25 mouse cellular contexts compared by ENCODE assay signal in the genomic region with DNA sequence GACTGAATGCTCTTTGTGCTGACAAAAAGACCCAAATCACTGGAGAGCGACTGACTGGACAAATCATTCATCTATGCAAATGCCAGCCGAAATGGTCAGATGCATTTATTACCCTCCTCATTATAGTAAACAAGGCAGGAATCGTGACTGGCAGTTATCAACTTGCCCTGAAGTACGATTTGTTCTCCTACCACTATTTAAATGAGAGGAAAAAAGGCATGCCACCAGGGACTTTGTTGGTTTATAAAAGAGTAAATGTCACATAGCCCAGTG. TPM values are rescaled to one million over a fixed set of nuclear protein-coding genes. Genes with fewer than 3 reads are reported as not detected.
DNase-seq lines count a peak whose midpoint lies in the region; ATAC-seq and TF ChIP-seq lines count a peak whose summit lies in the region.
"Had no signal": no experiment of that assay in that cellular context is flagged by ENCODE, and none has a peak within 500 bp of the region (broad histone marks: within the 10 kb centered on the region; RNA-seq: fewer than 3 reads in every experiment).

No protein-coding gene starts in this region.

- 40% methylated on average over 4 of the region's 4 CpGs for WGBS in hindbrain, embryonic 10.5 days
- 12% methylated on average over 4 of the region's 4 CpGs for WGBS in hindbrain, postnatal 0 days
- WGBS in forebrain, embryonic 14.5 days = 7% methylated on average over 4 of the region's 4 CpGs
- WGBS in hindbrain, embryonic 14.5 days = 14% methylated on average over 4 of the region's 4 CpGs
- WGBS in midbrain, postnatal 0 days = 19% methylated on average over 4 of the region's 4 CpGs

- H3K27ac ChIP-seq in hindbrain, embryonic 10.5 days = peak overlapping the region; percentile 53; the same call in 1 of the 2 replicates
- no peak overlapping the region for H3K27ac ChIP-seq in hindbrain, postnatal 0 days
- no peak overlapping the region for H3K27ac ChIP-seq in forebrain, embryonic 14.5 days (ENCODE audit: low read depth, low read length)
- H3K27ac ChIP-seq in hindbrain, embryonic 14.5 days = no peak overlapping the region
- H3K27ac ChIP-seq in midbrain, postnatal 0 days (ENCODE audit: low read depth, low read length) = no peak overlapping the region
- H3K27ac ChIP-seq: embryonic facial prominence, embryonic 12.5 days; heart, adult 2 months; intestine, embryonic 15.5 days; left cerebral cortex, adult 2 months had no signal

- H3K4me1 ChIP-seq in hindbrain, embryonic 10.5 days (replicated peaks) = peaks cover 11% of the 10 kb centered on the region
- H3K4me1 ChIP-seq in hindbrain, postnatal 0 days (ENCODE audit: insufficient read depth, low read length) = peaks cover 5% of the 10 kb centered on the region; the same call in 1 of the 2 replicates
- peaks cover 7% of the 10 kb centered on the region; the same call in 1 of the 2 replicates for H3K4me1 ChIP-seq in forebrain, embryonic 14.5 days (ENCODE audit: control insufficient read depth, insufficient read depth, low read length)
- peaks cover 13% of the 10 kb centered on the region; the same call in 1 of the 2 replicates for H3K4me1 ChIP-seq in hindbrain, embryonic 14.5 days (replicated peaks; ENCODE audit: control insufficient read depth, insufficient read depth, low read length)
- no peaks in the 10 kb centered on the region for H3K4me1 ChIP-seq in midbrain, postnatal 0 days (ENCODE audit: insufficient read depth, low read length)
- H3K4me1 ChIP-seq: embryonic facial prominence, embryonic 12.5 days; intestine, embryonic 15.5 days; megakaryocyte, embryonic 14.5 days had no signal

- ATAC-seq in hindbrain, postnatal 0 days = no peak
- peak; percentile 85 for ATAC-seq in forebrain, embryonic 14.5 days
- ATAC-seq in hindbrain, embryonic 14.5 days (ENCODE audit: low FRiP score) = peak; percentile 46; the same call in 1 of the 2 replicates
- ATAC-seq in midbrain, postnatal 0 days (ENCODE audit: low FRiP score) = no peak
- ATAC-seq: intestine, embryonic 15.5 days had no signal

- DNase-seq in hindbrain, embryonic 10.5 days (ENCODE audit: low spot score) = no peak
- no peak for DNase-seq in hindbrain, postnatal 0 days (ENCODE audit: low spot score)
- no peak for DNase-seq in forebrain, embryonic 14.5 days (ENCODE audit: low spot score)
- DNase-seq in hindbrain, embryonic 14.5 days (ENCODE audit: low spot score) = no peak
- DNase-seq in midbrain, postnatal 0 days (ENCODE audit: low spot score) = peak; percentile 4
- DNase-seq in cerebellum, postnatal 25 days = no peak
- DNase-seq in cerebellum, adult 8-10 months = no peak
- DNase-seq: adrenal gland, postnatal 25 days; cerebellum, adult 11-12 months; cerebellum, postnatal 36 days; gastrocnemius, postnatal 14 days; heart, adult 2 months; heart, postnatal 4 days; kidney, postnatal 4 days; left cerebral cortex, postnatal 4 days; liver; lung, postnatal 10 days; right cerebral cortex, adult 18-20 months; thymus, postnatal 36 days had no signal

- TF ChIP-seq CTCF in hindbrain, postnatal 0 days (IDR thresholded peaks at IDR 0.05; ENCODE audit: low read depth) = no peak
- TF ChIP-seq CTCF in midbrain, postnatal 0 days (IDR thresholded peaks at IDR 0.05) = no peak

- H3K36me3 ChIP-seq in hindbrain, embryonic 10.5 days = no peaks in the 10 kb centered on the region
- H3K36me3 ChIP-seq in hindbrain, postnatal 0 days (ENCODE audit: insufficient read depth, low read length) = no peaks in the 10 kb centered on the region
- no peaks in the 10 kb centered on the region for H3K36me3 ChIP-seq in forebrain, embryonic 14.5 days (ENCODE audit: control insufficient read depth, insufficient read depth, low read length)
- H3K36me3 ChIP-seq in hindbrain, embryonic 14.5 days (replicated peaks; ENCODE audit: control insufficient read depth, insufficient read depth) = no peaks in the 10 kb centered on the region
- no peaks in the 10 kb centered on the region for H3K36me3 ChIP-seq in midbrain, postnatal 0 days (ENCODE audit: insufficient read depth, low read length)
- H3K36me3 ChIP-seq: embryonic facial prominence, embryonic 12.5 days; intestine, embryonic 15.5 days had no signal

- H3K4me2 ChIP-seq in hindbrain, postnatal 0 days (ENCODE audit: low read depth, low read length) = no peak overlapping the region
- no peak overlapping the region for H3K4me2 ChIP-seq in forebrain, embryonic 14.5 days (ENCODE audit: low read length)
- H3K4me2 ChIP-seq in hindbrain, embryonic 14.5 days (replicated peaks) = no peak overlapping the region
- H3K4me2 ChIP-seq in midbrain, postnatal 0 days (ENCODE audit: low read depth, low read length, poor library complexity, severe bottlenecking) = no peak overlapping the region
- H3K4me2 ChIP-seq: embryonic facial prominence, embryonic 12.5 days; intestine, embryonic 15.5 days had no signal

- no peaks in the 10 kb centered on the region for H3K9me3 ChIP-seq in hindbrain, embryonic 10.5 days
- no peaks in the 10 kb centered on the region for H3K9me3 ChIP-seq in hindbrain, postnatal 0 days (ENCODE audit: low read length)
- peaks cover 7% of the 10 kb centered on the region; the same call in 1 of the 2 replicates for H3K9me3 ChIP-seq in forebrain, embryonic 14.5 days (replicated peaks; ENCODE audit: control insufficient read depth, low read length)
- H3K9me3 ChIP-seq in hindbrain, embryonic 14.5 days (ENCODE audit: control insufficient read depth, low read length) = peaks cover 13% of the 10 kb centered on the region
- H3K9me3 ChIP-seq in midbrain, postnatal 0 days (ENCODE audit: low read length) = 0 out of 2 replicates have a peak, but pooled peaks cover 5% of the 10 kb centered on the region
- H3K9me3 ChIP-seq: intestine, embryonic 15.5 days; megakaryocyte, embryonic 14.5 days had no signal

- no peak overlapping the region for H3K4me3 ChIP-seq in hindbrain, embryonic 10.5 days
- no peak overlapping the region for H3K4me3 ChIP-seq in hindbrain, postnatal 0 days (ENCODE audit: low read length)
- H3K4me3 ChIP-seq in forebrain, embryonic 14.5 days (ENCODE audit: low read depth, low read length) = no peak overlapping the region
- H3K4me3 ChIP-seq in hindbrain, embryonic 14.5 days (replicated peaks; ENCODE audit: low read length) = no peak overlapping the region
- H3K4me3 ChIP-seq in midbrain, postnatal 0 days (ENCODE audit: low read depth, low read length) = no peak overlapping the region
- H3K4me3 ChIP-seq: embryonic facial prominence, embryonic 12.5 days; erythroblast, embryonic 14.5 days; heart, adult 2 months; intestine, embryonic 15.5 days; left cerebral cortex, adult 2 months; megakaryocyte, embryonic 14.5 days had no signal

- no peaks in the 10 kb centered on the region for H3K27me3 ChIP-seq in hindbrain, embryonic 10.5 days (ENCODE audit: insufficient read depth, poor library complexity, severe bottlenecking)
- no peaks in the 10 kb centered on the region for H3K27me3 ChIP-seq in hindbrain, postnatal 0 days (ENCODE audit: insufficient read depth, low read length)
- H3K27me3 ChIP-seq in forebrain, embryonic 14.5 days (replicated peaks; ENCODE audit: control insufficient read depth, insufficient read depth, low read length) = no peaks in the 10 kb centered on the region
- no peaks in the 10 kb centered on the region for H3K27me3 ChIP-seq in hindbrain, embryonic 14.5 days (ENCODE audit: control insufficient read depth, insufficient read depth, low read length)
- no peaks in the 10 kb centered on the region for H3K27me3 ChIP-seq in midbrain, postnatal 0 days (ENCODE audit: insufficient read depth, low read length)
- H3K27me3 ChIP-seq: CH12.LX; embryonic facial prominence, embryonic 12.5 days; intestine, embryonic 15.5 days; megakaryocyte, embryonic 14.5 days had no signal

- no peak overlapping the region for H3K9ac ChIP-seq in hindbrain, postnatal 0 days (replicated peaks; ENCODE audit: low read length)
- no peak overlapping the region for H3K9ac ChIP-seq in forebrain, embryonic 14.5 days (ENCODE audit: low read length)
- no peak overlapping the region for H3K9ac ChIP-seq in hindbrain, embryonic 14.5 days
- H3K9ac ChIP-seq in midbrain, postnatal 0 days (replicated peaks; ENCODE audit: low read length, poor library complexity, severe bottlenecking) = no peak overlapping the region
- H3K9ac ChIP-seq: embryonic facial prominence, embryonic 12.5 days; intestine, embryonic 15.5 days had no signal

RNA-seq across cellular contexts. Expression of a gene that starts 55.5 kb away (rescaled TPM):
- 6.9 and 9.2 TPM in 2 replicates for polyA plus RNA-seq in hindbrain, embryonic 10.5 days (2016; fragmentation: Nextera tagmentation; extraction: Ambion mirVana)
- 29.3 and 39.2 TPM in 2 replicates for total RNA-seq in hindbrain, postnatal 0 days (2014; rRNA removed)
- polyA plus RNA-seq in hindbrain, postnatal 0 days (2015; fragmentation: Nextera tagmentation; extraction: Ambion mirVana) = 16.3 and 18.9 TPM in 2 replicates
- polyA plus RNA-seq in forebrain, embryonic 14.5 days (2014; fragmentation: Nextera tagmentation; extraction: Ambion mirVana) = 13.3 and 15.0 TPM in 2 replicates
- polyA plus RNA-seq in hindbrain, embryonic 14.5 days (2014; fragmentation: Nextera tagmentation; extraction: Ambion mirVana) = 18.4 and 22.4 TPM in 2 replicates
- 30.8 and 32.8 TPM in 2 replicates for total RNA-seq in midbrain, postnatal 0 days (2014; rRNA removed)
- 16.8 and 17.9 TPM in 2 replicates for polyA plus RNA-seq in midbrain, postnatal 0 days (2015; fragmentation: Nextera tagmentation; extraction: Ambion mirVana)

Comparison
In these comparisons a context has a peak if more than half of its experiments do, and no peak if none do; other contexts are left out.
1. ATAC-seq: peak in forebrain, embryonic 14.5 days (single experiment) and hindbrain, embryonic 14.5 days (single experiment); none in hindbrain, postnatal 0 days (single experiment) and midbrain, postnatal 0 days (single experiment).